Mouse (Mus musculus) E14TG2a.4 (cell line): ENCODE measurements at regions not wholly inside any gene's neighbourhood (a gene's known extent, or its start where the extent isn't known, plus 50 kb on each side); places are given as distances from the start of the nearest gene placed in this dataset.

Experiments used
- H3K27me3 ChIP-seq: 2 replicates; pipeline ENCODE4 v1.6.1; 2014; ENCODE audit warnings: low read length, control low read depth; ENCODE audit not compliant: insufficient read depth
- H3K36me3 ChIP-seq: 2 replicates; pipeline ENCODE4 v1.6.1; 2014; ENCODE audit warnings: low read length, control low read depth; ENCODE audit not compliant: insufficient read depth
- H3K4me1 ChIP-seq: replicated peaks from 2 replicates; pipeline ENCODE4 v1.6.1; 2014; ENCODE audit warnings: low read depth, low read length, control low read depth
- H3K4me3 ChIP-seq: replicated peaks from 2 replicates; pipeline ENCODE4 v1.5.1; 2014; ENCODE audit warnings: mild to moderate bottlenecking, low read length
- H3K9me3 ChIP-seq: 2 replicates; pipeline ENCODE4 v1.6.1; 2014; ENCODE audit warnings: low read length, control low read depth
- CTCF ChIP-seq: conservative IDR thresholded peaks from 2 replicates; pipeline ENCODE4 v1.5.1; 2014; ENCODE audit warnings: low read length
- NANOG ChIP-seq: IDR thresholded peaks from 2 replicates; pipeline ENCODE4 v1.6.1; 2014; ENCODE audit warnings: borderline replicate concordance, low read length, mixed read lengths
- POU5F1 ChIP-seq: IDR thresholded peaks from 2 replicates; pipeline ENCODE4 v1.6.1; 2014; ENCODE audit warnings: low read length, borderline replicate concordance

GRCm38 (mm10) chr13:115451244-115451643, 349.5 kb upstream of the Itga1 start:
- H3K36me3 ChIP-seq, result no peaks in the 10 kb centered on the region
- no peaks in the 10 kb centered on the region for H3K4me1 ChIP-seq
- no peak for TF ChIP-seq POU5F1
- peak; percentile 100 for TF ChIP-seq CTCF
- H3K4me3 ChIP-seq, result no peak overlapping the region
- no peaks in the 10 kb centered on the region for H3K27me3 ChIP-seq
- H3K9me3 ChIP-seq, result no peaks in the 10 kb centered on the region

DNA sequence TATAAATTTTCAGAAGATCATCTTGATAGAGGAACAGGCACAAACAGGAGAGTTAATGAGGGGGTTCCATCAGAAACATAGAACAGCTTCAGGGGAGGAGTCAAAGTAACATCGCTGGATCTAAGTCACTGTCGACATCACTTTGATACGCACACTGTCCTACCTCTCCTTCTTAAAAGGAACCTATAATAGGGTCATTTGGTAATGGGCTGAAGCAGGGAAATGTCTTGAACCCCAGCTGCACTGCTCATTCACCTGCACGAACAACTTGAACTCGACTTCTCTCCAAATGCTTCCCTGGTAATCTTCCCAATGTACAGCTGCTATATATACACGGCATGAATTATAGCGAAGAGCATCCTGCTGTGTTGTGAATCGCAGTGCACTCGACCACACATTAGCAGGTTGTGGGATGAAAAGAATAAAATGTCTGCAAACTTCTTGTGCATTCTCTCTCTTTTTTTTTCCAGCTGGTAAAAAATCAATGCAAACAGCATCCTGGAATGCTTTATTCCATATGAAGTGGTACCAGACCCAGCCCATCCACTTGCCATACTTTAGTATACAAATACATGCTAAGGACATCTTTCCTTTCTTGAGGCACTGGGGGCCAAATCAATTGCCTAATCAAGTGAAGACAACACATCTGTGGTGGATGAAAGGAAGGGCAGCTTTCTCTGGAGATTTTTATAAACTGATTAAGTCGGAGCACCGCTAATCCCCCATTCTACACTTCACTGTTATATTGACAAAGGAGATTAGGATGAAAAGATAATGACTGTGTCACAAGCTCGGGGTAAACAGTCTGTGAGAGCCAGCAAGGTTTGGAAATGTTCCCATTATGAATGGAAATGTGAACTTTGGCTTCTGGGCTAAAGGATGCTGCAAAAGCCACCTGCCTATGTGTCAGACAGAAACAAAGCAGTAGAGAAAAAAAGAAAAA, 325.6 kb upstream of the Itga1 start:
- H3K4me1 ChIP-seq, result no peaks in the 10 kb centered on the region
- TF ChIP-seq POU5F1 (no peak), CTCF (no peak), NANOG (no peak)
- H3K9me3 ChIP-seq, result peaks cover 10% of the 10 kb centered on the region
- no peaks in the 10 kb centered on the region for H3K27me3 ChIP-seq
- no peaks in the 10 kb centered on the region for H3K36me3 ChIP-seq
- no peak overlapping the region for H3K4me3 ChIP-seq

DNA sequence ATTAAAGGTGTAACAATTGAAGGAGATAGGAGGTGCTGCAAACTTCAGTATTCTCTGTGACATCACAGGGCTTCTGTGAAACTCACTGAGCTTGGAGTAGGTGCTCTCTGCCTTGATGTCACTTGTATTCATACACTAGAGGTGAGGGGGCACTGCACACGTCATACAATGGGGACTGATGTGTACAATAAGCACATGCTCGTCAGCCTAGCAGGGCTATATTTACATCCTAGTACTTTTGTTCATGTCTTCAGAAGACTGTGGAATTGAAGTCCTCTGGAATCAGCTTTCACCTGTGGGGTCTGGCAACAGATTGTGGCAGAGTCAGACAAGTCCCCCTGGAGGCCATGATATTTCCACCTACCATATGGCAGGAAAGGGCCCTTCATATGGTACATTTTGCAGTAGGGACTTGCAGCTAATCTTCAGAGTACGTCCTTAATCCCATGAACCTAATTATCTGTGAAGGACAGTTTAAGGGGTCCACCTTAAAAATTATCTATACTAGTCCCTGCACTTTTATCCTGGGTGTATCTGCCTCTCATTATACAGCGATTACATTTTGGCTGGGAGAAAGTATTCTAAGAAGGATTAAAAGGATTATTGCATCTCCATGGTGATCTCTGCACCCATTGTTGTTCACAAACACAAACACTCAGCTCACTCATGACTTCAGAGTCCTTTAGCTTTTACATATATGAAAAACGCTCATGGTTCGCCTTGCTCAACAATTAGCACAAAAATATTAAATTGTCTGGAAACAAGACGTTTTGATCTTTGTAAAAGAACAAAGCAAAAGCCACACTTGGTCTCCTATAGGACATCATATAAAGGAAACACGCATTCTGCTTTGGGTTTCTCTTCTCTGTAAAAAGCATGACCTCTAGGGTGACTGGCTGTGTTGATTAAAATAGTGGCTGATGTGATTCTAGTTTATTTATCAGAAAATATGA, 324.1 kb upstream of the Itga1 start:
- no peak overlapping the region for H3K4me3 ChIP-seq
- no peaks in the 10 kb centered on the region for H3K36me3 ChIP-seq
- peaks cover 2% of the 10 kb centered on the region for H3K9me3 ChIP-seq
- TF ChIP-seq NANOG (no peak), POU5F1 (no peak), CTCF (no peak)
- H3K4me1 ChIP-seq, result no peaks in the 10 kb centered on the region
- H3K27me3 ChIP-seq, result no peaks in the 10 kb centered on the region

DNA sequence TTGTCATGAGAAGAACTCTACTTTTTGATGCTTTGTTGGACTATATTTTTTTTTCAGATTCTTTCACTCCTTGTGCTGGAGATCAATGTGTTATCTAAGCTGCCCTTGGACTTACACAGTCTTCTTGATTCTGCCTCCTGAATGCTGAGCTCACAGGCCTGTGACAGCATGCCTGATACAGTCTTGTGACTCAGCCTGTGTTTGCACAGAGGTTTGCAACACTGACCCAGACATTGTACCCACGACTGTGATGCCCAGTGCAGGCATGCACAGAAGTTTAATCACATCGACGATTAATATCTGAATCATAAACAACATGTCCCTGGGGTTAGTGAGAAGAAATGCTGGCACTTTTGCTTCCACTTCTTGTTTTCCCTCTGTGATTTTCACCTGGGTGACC, 322.0 kb upstream of the Itga1 start:
- TF ChIP-seq POU5F1, result no peak
- Histone ChIP-seq H3K36me3 (no peaks in the 10 kb centered on the region), H3K4me3 (no peak overlapping the region)

GRCm38 (mm10) chr13:115421483-115421882, 319.7 kb upstream of the Itga1 start:
- Histone ChIP-seq H3K36me3 (no peaks in the 10 kb centered on the region), H3K9me3 (no peaks in the 10 kb centered on the region), H3K4me1 (no peaks in the 10 kb centered on the region), H3K27me3 (no peaks in the 10 kb centered on the region), H3K4me3 (no peak overlapping the region)
- TF ChIP-seq NANOG (no peak), POU5F1 (no peak), CTCF (no peak)

More for the DNA sequence above, 322.0 kb upstream of the Itga1 start:
- Histone ChIP-seq H3K9me3 (no peaks in the 10 kb centered on the region), H3K4me1 (no peaks in the 10 kb centered on the region), H3K27me3 (no peaks in the 10 kb centered on the region)

DNA sequence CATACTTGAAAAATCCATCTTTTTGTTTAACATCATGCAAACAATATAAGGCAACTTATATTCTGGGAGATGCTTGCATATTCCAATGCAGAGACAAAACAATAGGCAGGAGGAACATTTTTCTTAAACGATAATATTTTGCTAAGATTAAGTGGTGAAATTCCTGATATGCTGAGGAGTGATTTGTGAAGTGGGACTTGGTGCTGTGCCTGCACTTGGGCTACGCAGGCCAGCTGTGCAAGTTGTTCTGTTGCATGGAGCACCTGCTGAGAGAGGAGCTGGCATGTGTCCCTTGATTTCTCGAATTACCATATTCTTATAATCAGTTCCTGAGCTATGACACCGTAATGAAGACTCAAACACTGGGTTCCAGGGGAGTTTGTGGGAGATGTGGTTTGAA, 316.1 kb upstream of the Itga1 start:
- no peak overlapping the region for H3K4me3 ChIP-seq
- no peaks in the 10 kb centered on the region for H3K4me1 ChIP-seq
- H3K27me3 ChIP-seq, result no peaks in the 10 kb centered on the region
- no peaks in the 10 kb centered on the region for H3K36me3 ChIP-seq
- TF ChIP-seq CTCF, result no peak
- TF ChIP-seq NANOG, result no peak
- no peak for TF ChIP-seq POU5F1
- no peaks in the 10 kb centered on the region for H3K9me3 ChIP-seq

- TF ChIP-seq POU5F1, result no peak
- no peak for TF ChIP-seq NANOG
- TF ChIP-seq CTCF, result no peak
- H3K4me3 ChIP-seq, result no peak overlapping the region
Observed at GRCm38 (mm10) chr13:115413721-115414531, 312.2 kb upstream of the Itga1 start.

GRCm38 (mm10) chr13:115405916-115406315, 304.2 kb upstream of the Itga1 start:
- no peaks in the 10 kb centered on the region for H3K36me3 ChIP-seq
- TF ChIP-seq NANOG (no peak), CTCF (no peak), POU5F1 (no peak)
- no peak overlapping the region for H3K4me3 ChIP-seq
- H3K9me3 ChIP-seq, result no peaks in the 10 kb centered on the region
- H3K27me3 ChIP-seq, result no peaks in the 10 kb centered on the region
- no peaks in the 10 kb centered on the region for H3K4me1 ChIP-seq

More at GRCm38 (mm10) chr13:115413721-115414531, 312.2 kb upstream of the Itga1 start:
- Histone ChIP-seq H3K36me3 (no peaks in the 10 kb centered on the region), H3K27me3 (no peaks in the 10 kb centered on the region), H3K9me3 (no peaks in the 10 kb centered on the region), H3K4me1 (no peaks in the 10 kb centered on the region)
